Mouse (Mus musculus) mature B cell (primary cell): ENCODE measurements around the gene Hapln1.

Experiments used
- in situ Hi-C: fragments of 300-500 bp; cut with MboI; formaldehyde crosslinking; loops from 2 replicates; pipeline ENCODE4 v1.14.3; 2019

Gene Hapln1

DNA sequence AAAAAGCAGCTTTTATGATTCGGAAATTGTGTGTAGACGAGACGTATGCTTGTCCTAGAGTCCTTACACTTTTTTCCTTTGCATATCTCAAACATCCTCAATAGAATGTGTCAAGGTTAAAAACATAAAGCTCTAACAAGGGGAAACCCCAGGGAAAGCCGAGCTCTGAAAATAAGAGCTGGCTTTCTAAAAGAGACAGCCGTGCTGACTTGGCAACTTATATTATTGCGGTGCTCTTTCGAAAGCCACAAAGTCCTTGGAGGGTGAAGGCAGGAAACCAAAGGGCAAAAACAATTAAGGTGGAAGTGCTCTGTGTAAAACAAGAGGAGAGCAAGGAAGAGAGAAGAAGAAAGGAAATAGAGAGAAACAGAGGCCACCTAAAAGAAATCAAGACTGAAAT, 60.9 kb downstream of the Hapln1 start:
- in situ Hi-C loops, result no loop called here

DNA sequence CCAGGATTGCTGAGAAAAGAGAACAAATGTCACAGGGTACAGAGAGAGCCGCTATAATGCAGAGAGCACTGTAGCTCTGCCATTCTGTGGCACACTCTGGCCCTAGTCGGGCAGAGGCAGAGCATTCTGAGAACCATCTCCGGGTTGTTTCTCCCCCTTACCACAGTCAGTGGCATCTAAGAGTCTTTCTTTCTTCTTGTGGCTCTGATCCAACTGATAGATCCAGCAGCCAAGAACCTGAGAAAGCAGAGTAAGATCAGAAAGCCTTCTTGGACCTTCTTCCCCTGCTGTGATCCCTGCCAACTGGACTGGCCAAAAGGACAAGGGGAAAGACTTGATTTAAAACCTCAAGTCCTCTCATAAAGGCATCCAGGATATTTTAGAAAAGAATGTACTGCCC, 63.7 kb downstream of the Hapln1 start:
- in situ Hi-C loops, result no loop called here

DNA sequence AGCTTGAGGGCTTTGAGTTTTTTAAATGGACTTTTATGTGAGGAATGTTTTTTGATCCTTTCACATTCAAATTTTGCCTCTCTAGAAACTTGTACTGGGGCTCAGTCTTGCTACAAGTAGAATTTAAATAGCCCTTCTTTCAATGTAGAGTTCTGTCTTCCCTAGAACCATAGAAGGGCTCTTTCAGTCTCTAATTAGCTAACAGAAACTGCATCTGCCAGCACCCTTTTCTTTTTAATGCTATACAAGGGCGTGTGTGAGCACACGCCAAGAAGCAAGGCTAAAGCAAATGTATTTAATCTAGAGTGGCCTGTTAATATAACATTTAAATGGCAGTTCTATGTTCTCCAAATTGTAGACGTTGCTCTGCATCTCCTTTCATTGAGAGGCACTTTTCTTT, 67.8 kb downstream of the Hapln1 start:
- in situ Hi-C loops, result no loop called here

DNA sequence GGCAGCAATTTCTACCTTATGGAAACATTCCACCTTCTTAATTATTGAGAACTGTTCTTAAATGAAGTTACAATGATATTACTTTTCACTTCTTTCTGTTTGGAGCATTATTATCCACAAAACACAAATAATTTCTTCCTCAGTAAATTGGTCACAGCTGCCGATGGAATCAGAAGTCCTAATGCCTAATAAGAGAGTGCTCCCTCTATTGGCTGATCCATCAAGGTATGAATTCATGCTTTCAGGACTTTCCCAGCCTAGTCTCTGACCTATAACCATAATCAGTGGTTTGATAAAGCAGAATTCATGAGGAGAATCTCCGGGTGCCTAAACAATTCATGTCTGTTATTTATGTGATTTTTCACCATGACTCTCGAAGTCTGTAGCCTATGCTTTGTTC, 79.5 kb downstream of the Hapln1 start:
- in situ Hi-C loops, result no loop called here

DNA sequence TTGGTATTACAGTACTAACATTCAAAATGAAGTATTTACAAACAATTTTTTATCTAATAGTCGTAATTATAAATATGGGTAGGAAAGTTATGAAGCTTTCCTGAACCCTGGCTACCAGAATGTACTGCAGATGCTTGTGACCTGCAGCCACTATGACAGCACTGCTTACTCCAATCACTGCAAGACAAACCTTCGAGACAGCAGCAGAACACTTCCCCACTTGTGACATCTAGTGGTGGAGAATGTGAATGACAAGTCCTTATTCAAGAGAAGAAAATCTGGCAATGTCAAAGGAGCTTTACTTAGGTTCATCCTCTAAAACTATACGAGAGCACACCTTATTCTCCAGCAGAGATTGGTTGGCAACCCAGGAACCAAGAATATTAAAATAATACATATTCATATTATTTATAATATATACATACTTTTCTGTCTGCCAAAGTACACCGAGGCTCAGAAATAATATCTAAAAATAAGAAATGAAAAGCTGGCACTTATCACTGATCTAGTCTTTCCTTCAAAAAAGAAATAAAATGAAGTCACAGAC, 94.6 kb downstream of the Hapln1 start:
- in situ Hi-C loops, result no loop called here

DNA sequence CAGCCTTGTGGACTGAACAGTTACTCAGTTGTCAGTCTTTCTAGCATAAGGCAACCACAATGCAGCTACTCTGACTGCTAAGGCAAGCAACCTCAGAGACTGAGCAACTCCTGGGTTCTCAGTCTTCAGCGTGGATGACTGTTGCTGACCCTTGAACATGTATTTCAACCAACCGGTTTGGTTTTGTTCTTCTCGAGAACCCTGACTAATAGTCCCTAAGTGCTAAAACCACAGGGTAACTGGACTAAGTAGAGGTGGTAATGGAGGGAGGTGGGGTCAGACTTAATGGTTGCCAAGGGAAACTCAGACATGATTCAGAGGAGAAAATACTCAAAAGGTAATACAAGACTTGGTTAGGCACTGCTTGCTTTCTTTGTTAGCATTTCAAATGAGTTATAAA, 97.4 kb downstream of the Hapln1 start:
- in situ Hi-C loops, result no loop called here

DNA sequence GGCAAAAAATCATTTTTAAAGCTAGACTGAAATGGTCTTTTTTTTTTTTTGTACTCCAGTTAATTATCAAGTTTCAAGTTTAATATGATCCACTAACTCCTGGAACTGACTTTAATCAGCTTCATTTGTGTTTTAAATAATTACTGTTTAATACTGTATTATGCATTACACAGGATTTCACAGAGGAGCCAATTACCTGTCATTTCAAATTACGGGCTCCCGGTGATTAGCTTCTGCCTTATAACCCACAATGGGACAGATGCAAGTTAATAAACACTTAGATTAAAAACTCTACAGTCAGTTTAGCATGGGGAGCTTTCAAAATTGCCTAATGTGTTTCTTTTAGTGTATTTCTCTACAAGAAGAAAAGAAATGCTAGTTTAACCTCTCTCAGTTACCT, 106.0 kb downstream of the Hapln1 start:
- in situ Hi-C loops, result no loop called here

DNA sequence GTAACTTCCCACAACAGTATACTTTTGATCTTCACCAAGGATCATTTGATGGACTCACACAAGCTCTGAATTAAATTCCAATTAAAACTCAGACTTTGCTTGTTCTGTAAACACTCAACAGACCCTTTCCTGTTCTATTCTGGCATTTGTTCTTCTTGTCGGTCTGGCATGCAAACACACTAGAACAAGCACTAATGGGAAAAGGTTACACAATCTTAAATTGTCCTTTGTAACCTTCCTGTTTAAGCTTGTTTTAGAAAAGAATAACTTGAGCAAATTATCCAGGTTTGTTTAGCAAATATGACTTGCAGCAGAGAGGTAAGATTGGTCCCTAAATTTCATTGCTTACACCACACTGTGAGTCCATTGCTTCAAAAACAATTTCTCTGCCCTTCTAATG, 113.2 kb downstream of the Hapln1 start:
- in situ Hi-C loops, result no loop called here

DNA sequence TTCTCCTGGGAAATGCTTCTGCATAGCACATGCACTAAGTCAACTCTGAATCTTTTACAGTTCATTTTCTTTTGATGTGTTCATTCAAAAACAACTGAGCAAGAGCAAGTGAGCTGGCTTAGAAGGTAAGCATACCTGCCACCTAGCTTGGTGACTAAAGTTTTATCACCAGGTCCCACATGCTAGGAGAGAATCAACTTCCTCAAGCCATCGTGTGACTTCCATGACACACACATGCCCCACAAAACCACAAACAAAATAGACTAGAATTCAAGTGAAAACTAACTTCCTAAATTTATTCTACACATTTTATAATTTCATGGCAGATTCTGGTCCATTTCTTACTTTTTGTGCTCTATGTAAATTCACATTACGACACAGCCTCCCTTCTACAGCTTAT, 113.7 kb downstream of the Hapln1 start:
- in situ Hi-C loops, result no loop called here

DNA sequence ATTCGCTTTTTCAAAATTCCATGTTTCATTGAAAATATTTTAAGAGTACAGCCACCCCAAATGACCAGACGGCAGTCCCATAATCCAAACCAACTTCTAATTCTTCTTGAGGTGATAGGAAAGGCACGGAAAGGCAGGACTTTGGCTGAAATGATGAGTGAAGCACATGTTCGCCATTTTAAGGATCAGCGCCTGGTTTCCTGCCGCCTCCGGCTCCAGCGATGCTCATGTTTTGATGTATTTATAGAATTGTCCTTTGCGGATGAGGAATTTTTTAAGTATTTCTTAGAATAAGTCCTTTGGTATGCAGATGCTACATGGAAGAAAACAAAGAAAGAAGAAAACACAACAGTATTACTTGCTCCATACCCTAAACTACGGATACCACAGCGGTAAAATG, 117.5 kb downstream of the Hapln1 start:
- in situ Hi-C loops, result no loop called here
